Mouse (Mus musculus) thymus, adult 18-20 months (tissue): ENCODE measurements around the gene Agap1.

Source experiments
- DNase-seq, 2 experiments: peaks; one replicate each; pipeline ENCODE4 v3.0.0; 2022; ENCODE audit warnings: mixed read lengths in 2 of 2

The Agap1 gene

DNA sequence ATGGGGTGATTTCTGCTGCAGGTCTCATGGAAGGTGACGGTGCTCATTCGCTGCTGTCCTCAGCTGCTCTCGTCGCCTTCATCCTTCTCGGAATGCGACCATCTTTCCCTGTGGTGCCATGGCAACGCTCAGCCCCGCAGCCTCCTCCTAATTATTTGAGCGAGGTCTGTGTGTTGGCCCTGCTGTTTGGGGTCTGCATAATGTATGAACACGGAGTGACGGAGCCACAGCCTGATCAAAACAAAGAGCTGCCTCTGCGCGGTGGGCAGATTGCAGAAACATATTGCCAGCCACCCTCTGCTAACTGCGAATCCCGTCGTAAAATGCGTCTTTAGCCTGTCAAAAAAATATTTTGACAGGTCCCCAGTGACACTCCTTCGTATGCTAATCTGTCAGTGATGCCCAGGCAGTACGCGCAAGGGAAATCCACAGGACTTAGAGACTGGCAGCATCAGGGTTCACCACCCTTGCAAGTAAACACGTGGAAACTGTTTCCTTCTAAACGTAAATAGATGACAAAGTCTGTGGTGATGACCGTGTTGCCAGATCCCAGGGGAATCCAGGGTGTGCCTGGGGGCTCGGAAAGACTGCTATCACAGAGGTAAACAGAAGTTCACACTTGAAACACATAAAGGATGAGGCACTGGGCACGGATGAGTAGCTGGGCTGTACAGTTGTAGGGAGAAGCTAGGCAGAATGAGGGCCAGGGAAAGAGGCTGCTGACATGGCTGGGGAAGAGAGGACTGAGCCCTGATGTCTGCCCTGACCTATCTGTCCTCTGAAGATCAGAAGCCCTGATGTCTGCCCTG, 95.7 kb downstream of the Agap1 start:
- no peak for DNase-seq

DNA sequence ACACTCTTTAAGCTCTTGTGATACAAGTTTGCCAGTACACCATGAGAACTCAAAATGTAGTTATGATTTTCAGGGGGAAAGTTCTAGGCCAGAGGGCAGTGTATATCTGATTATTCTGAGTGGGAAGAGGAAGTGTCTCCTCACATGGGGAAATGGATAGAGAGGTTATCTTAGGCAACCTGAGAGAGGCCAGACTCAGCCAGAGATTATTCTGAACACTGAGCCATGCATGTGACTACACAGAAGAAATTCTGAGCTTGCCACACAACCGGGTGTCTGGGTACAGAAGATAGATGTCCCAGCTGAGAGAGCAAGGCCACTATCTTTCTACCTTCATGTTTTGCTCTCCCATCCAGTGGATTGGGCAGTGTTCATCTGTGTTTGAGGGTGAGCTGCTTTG, 97.9 kb downstream of the Agap1 start:
- no peak for DNase-seq

DNA sequence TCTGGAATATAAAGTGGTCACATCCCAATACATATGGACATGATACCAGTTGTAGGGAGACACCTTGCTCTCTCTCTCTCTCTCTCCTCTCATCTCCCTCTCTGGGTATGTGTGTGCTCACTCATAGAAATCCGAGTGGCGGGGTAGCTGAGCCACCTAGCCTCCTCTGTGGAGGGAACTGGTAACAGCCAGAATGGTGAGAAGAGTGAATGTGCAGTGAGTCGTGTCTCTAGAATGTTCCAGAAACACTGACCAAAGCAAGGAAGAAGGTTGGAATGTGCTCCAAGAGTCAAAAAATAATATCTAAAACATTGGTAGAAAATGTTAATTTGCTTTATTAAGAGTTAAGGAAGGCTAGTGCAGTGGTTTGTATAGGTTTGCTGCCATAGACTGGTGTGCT, 99.2 kb downstream of the Agap1 start:
- no peak for DNase-seq

DNA sequence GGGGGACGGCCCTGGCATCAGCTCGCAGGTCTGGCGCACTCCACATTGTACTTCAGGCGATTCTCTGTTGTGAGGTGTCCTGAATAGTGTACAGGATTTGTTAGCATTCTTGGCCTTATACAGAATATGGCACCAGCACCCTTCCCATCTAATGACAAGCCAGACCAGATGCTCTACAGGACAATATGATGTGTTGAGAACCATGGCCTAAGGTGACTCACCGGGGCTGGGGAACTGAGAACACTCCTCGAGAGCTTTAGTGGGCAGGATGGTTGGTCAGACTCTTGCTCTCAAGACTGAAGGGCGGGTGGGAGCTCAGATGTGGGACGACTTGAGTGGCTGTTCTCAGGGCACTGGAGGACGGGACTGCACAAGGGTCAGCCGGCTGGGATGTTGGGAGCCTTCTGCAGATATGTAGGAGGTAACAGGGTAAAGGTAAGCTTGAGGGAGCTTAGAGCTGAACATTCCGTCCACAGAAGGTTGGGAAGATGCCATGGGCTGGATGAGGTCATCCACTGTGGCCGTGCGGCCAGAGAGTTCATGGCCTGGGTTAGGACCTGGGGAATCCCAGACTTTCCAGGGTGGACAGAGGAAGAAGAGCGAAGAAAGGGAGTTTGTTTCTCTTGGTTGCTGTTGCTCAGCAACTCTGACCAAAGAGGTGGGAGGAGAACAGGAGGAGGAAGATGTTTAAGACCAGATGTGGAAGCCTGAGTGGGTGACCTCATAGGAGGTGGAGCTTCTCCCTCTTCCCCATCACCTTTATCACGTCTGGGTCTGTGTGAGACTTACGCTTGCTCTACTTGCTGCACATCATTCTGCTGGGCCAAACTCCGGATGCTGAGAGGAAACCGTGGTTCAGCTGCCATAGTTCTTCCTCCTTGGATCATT, 100.6 kb downstream of the Agap1 start:
- no peak for DNase-seq

DNA sequence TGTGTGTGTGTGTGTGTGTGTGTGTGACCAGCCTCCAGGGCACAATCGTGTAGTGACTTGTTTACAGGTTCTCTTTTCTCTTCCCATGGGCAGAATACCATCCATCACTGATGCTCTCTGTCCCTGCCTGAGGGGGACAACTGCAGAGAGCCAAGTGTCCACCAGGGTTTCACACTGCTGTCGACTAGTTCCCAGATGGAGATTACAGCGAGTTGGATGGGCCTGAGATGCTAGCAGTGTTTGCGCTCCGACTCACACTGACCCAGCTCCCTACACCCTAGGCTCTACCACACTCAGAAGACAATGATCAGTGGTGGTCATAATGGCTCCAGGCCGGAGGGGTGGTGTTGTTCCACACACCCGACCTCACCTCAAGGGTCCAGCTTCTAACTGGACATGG, 101.4 kb downstream of the Agap1 start:
- no peak for DNase-seq

DNA sequence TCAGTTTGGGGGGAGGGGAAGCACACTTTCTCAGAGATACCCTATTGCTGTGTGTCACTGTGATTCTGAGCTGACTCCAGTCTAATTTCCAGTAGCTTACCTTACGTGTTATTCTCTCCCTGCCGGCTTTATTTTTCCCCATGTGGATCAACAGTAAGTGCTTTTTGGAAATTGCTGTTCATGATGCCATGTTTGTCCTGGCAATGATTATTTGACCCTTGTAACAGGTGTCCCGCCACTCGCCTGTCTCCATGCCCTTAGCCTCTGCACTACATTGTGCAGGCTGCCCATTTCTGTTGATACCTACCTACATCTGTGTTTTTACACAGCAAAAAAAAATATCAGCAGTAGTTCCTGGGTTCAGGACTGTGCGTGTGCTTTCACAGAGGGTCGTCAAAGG, 102.8 kb downstream of the Agap1 start:
- DNase-seq: no peak

DNA sequence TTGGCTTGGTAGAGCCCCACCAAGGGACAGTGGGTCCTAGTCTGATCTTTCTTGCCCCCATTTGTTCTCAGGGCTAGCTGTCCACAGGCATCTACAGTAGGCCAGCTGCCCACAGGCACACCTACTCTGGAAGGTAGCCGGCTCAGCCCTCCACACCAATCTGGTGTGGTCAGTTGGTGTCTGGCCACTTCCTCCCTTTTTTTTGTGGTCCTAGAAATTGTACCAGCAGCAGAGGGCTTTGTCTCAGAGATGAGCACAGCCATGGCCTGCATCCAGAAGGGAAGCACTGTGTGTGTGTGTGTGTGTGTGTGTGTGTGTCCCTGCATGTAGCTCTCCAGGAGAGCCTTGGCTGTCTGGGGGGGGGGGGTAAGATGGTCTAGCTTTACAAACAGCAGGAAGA, 103.5 kb downstream of the Agap1 start:
- DNase-seq: no peak

DNA sequence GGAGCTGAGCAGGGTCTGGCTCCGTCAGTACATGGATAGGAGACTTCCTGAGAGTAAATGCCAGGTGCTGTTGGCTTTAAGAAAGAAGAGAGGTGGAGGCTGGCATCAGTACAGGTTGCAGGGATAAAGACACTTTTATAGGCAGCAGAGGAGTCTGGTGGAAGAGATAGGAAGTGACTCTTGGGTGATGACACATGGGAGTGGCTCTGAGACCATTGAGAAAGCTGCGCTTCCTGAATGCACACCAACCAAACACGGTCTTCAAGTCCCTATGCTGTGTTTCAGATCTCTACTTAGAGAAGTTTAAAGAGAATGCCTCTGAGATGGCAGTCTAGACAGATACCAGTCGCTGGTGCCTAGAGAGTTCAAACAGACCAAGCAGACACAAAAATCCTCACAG, 108.8 kb downstream of the Agap1 start:
- DNase-seq: no peak

DNA sequence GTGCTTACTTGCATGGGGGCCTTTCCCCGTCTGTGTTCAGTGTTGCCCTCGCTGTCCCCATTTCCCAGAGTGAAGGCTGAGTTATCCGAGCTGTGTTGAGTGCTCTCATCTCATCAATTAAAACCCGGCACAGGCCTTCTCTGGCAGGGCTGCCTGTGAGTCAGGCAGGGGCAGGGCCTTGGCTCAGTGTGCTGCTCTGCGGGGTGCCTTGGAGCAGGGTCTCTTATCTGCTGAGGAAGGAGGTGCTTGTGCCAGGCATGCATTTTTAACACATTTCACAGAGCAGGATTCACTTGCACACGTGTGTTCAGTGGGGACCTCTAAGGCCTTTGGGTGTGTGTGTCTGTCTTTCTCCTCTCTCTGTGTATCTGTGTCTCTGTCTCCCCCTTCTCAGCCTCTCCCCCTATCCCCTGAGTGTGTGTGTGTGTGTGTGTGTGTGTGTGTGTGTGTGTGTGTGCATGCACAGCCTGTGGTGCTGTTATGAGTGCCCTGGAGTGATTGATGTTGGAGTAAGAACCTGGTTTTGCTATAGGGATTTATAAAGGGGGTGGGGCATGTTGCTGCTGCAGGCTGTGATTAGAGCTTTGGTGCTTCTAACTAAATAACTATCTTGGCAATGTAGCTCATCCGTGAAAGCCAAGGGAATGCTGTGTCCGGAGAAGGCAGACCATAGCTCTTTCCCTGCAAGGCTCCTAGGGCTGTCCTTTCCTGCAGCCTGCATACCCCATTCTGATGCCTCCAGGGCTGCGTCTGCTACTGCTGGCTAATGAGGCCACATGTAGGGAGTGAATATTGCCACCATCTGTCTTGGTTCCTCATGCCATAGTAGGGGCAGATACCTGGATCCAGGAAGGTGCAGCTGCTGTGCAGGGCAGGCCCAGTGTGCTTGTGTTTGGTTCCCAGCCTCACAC, 112.2 kb downstream of the Agap1 start:
- DNase-seq: no peak

DNA sequence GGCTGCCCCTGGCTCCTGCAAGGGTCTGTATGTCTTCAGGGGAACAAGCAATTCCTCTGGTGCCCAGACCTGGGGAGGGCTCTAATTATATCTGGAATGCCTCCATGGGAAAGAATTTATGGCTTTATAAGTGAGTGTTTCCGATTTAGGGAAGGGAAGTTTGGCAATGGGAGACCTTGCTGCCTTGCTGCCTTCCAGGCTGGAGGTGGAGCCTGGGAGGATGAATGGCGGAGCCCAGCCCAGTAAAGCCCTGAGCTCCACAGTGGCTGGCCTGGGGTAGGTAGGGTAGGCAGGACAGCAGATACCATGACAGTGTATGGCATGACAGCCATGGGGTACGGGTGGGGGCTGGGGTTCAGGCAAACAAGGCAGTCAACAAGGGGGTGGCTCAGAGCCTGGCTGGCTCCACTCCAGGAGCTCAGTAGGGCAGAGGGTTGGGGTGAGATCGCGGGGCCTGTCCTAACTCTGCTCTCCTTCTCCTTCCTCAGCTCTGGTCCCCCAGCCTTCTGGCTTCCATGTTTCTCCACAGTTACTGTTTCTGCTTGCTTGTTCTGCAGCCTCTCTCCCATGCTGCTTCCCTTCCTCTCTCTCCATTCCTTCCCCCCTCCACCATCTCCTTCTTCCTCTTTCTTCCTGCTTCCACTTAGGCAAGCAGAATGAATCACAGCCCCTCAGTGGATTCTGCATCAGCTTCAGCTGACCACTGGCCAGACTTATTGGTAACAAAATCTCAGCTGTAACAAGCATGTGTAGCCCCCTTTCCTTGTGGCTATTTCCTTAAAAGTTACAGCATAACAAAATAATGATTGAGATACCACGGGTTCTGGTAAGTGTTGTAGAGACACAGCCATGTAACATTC, 114.2 kb downstream of the Agap1 start:
- no peak for DNase-seq

DNA sequence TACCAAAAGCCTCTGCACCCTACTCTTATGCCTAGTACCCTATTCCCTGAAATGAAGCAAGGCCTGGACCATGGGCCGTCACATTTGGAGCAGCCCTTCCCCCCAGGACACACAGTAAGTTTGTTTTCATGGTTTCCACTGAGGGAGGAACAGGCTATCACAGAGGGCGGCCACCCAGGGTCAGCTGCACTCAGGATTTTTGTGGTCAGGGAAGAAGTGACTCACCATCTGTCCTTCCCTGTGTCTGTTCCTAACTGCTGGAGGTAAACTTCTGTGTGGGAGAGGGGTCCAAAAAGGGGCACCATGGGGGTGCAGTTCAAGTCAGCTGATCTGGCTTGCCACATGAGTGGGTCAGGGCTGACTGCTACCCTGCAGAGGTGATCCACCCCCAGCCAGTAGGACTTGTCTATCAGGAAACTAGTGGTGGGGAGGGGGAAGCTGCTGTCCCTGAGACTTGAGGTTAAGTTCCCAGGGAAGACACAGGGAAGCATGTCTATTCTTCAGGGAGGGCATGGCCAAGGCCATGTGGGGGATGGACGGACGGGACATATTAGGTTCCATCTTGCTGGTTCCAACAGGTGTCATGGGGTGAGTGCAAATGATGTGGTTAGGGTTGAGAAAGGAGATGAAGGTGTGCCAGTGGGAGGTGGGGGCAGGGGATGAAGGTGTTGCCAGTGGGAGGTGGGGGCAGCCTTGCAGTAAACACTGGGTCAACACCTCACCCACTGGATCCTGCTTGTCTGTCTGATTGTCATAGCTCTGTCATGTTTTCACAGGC, 116.1 kb downstream of the Agap1 start:
- DNase-seq: no peak

DNA sequence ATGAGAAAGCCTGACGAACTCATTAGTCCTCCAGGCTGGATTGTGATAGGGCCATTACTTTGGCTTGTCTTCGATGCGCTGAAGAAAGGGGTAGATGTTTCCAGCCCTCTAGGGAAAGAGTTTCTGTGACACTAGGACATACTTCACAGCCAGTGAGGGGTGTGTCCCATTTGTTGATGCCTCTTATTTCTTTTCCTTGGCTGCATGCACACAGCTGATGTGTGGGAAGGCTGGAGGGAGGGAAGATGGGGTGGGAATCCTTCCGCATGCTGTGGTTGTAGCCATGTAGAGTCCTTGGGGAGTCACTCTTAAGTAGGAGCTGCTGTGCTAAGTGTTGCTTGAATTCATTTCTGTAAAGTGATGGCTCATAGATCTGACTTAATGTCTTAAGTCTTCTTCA, 118.9 kb downstream of the Agap1 start:
- DNase-seq: no peak

DNA sequence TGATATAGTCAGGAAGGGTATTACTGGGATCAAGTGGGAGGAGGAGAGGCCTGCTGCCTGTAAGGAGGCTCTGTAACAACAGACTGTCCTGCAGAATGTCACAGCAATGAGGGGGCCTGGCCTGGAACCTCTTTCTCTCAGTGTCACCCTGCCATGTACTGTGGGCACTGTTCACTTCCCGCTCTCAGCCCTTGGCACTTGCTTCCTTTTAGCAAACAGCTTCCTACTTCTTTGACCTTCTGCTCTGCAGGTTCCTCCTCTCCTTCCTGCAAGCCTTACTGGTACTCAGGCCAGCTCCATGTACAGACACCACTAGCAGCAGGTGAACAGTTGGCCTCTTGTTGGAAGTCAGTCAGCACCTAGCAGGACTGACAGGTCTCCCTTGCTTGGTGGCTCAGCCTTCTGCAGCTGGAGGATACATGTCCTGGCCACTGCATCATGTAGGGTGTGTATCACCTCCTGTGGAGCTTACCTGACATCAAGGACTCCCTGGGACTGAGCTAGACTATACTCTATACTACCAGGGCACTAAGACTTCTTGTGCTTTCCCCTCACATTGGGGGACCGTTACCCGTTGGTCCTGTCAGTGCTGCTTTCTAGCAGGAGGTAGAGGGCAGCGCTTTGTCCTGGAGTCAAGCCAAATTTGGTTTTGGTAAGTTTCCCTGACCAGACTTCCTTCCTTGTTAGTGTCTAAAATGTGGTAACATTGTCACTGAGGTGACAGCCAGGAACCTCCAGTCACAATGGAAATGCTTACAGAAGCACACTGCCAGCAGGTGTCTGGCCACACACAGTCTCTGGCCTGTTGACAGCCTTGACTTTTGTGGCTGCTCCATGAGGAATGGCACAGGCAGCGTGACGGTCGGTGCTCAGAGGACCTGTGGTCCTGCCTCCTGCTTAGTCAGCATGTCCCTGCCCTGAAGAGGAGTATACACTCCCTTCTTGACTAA, 120.6 kb downstream of the Agap1 start:
- DNase-seq: no peak

DNA sequence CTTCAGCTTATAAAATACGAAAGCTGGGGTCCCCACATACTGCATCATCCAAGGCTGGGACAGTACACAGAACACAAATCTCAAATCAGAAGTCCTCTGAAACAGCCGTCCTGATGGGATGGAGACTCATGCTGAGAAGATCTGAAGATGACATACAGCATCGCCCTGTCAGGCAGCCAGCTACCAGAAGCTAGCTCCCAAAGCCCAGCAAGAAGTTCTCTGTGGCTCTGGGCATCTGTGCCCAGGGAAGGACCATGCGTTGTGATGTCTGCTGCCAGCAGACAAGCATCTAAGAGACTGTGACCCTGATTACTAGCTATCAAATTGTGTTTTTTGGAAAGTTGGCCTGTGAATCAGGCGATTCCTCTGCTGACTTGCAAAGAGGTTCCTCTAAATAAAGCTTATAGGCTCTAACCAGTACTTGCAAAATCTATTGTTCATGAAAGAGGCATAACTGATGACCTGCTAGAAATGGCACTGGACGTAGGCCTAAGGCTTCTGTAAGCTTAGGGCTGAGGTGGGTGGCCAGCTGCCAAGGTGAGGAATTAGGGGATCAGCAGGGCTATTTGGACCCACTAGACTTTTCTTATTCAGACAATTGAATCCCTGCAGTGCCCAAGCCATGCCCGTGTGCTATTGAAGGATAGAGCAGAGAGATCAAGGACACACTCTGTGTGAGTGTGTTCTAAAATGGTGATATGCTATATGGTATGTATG, 121.7 kb downstream of the Agap1 start:
- no peak for DNase-seq

DNA sequence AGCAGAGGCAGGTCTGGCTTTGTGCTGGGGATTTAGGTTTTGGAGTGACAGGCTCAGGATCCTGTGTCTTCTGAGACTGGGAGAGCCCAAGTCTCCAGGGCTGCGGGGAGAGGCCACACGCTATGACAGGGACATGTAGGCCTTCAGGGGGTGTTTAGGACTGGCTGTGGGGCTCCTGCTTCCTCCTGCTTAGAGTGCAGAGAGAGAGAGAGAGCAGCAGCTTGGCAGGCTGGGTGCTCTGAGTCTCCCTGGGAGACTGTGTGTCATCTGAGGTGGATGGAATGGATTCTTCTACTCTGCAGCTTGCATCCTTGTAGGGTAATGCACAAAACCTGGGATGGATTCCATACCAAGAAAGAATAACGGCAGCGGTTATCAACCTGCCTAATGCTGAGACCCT, 122.4 kb downstream of the Agap1 start:
- no peak for DNase-seq

DNA sequence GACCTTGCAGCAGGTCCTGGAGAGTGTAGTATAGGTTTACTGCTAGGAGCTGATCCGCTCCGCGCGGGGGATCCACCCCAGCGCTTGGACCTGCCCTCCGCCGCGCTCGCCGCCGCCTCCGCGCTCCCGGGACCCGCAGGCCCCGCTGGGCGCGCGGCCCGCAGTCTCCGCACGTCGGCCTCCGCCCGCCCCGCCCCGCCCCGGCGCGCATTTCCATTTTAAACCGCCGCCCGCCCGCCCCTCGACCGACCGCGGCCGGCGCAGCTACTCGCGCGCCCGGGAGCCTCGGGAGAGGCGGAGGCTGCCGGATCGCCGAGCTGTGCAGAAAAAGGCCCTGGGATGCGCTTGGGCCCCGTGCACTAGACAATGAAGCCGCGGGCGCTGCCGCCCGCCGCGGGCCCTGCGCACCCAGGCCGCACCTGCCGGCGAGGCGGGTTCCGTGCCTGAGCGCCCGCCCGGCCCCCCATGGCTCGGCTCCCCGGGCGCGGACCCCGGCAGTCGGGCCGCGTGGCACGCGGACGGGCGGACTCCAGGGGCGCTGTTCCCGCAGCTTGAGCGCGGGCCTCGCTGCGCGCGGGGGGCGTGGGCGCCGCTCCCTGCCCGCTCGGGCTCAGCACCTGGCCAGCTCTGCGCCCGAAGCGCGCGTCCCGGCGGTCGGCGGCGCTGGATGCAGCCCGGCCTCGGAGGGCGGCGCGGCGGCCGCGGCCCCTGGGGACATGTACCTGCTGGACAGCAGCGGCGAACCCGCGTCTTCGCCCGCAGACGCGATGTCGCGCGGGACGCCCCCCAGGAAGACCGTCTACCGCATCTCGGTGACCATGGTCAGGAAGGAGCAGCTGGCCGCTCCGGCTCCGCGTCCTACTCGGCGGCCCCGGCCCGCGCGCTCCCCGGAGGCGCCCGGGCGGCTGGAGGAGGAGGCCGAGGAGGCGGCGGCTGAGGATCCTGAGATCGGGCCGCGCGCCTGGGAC, 125.7 kb downstream of the Agap1 start:
- no peak for DNase-seq

DNA sequence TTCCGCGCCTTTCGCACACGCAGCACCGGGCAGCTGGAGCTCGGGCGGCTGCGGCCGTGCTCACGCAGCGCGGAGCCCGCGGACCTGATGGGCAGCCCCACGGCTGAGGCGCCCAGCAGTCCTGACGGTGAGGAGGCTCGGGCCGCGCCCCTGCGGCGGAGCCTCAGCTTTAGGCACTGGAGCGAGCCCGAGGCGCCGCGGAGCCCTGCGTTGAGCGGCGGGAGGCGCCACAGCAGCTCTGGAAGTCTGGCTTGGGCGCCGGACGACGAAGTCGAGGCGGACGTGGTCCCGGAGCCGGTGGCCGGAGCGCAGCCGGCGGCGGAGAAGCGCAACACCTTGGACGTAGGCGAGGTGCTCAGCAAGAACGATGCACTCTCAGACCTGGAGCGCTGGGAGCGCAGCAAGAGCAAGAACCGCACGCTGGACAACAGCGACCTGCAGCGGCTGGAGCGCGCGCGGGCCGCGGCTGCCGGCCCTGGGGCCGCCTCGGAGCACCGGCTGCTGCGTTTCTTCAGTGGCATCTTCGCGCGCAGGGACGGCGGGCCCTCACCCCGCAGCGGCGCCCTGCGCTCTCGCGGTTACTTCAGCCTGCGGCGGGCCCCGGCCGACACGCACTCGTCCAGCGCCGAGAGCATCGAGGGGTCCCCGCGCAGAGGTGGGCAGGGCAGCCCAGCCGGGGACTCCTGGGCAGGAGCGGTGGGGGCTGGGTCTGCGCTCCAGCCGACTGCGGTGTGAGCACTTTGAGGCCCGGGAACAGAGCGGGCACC, 126.6 kb downstream of the Agap1 start:
- no peak for DNase-seq
